Mouse (Mus musculus) E14TG2a.4 (cell line): ENCODE data around the gene Arntl.

Experiments used
- CTCF ChIP-seq: conservative IDR thresholded peaks from 2 replicates; pipeline ENCODE4 v1.5.1; 2014; ENCODE audit warnings: low read length
- NANOG ChIP-seq: IDR thresholded peaks from 2 replicates; pipeline ENCODE4 v1.6.1; 2014; ENCODE audit warnings: borderline replicate concordance, low read length, mixed read lengths

DNA sequence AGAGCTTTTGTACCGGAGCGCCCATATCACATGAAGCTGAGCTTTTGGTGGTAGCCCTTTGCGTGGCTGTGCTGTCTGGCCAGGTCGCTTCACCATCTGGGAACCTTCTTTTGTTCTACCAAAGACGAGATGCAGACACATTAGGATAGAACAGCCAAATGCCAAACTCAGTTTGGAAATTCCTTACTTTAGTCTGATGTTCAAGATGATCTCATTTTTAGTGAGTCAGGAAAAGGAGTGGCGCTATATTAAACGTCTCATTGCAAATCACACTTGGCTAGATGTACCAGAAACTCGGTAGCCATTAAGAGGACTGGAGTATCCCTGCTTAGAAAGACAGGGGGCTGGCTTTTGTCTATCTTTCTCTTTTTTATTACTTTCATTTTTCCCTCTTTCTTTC lies 38.7 kb upstream of the Arntl start:
- no peak for TF ChIP-seq CTCF
- TF ChIP-seq NANOG: no peak
